Mouse (Mus musculus) kidney, adult 2 months (tissue): Measurements from ENCODE around the gene Fndc7.

Experiments used
- CTCF ChIP-seq: fragments of 200-500 bp; conservative IDR thresholded peaks from 2 replicates; pipeline ENCODE4 v1.5.1; 2011; ENCODE audit warnings: low read depth, mild to moderate bottlenecking, control low read depth, low read length, moderate library complexity, mixed read lengths; ENCODE audit not compliant: insufficient read depth, insufficient read length
- POLR2A ChIP-seq: fragments of 200-500 bp; IDR thresholded peaks from one replicate; pipeline ENCODE4 v1.6.1; 2011; ENCODE audit warnings: low read depth, low read length, control low read depth

GRCm38 (mm10) chr3:108915999-108916398 lies 26.2 kb upstream of the Fndc7 start:
- TF ChIP-seq CTCF (no peak), POLR2A (no peak)
